ENCODE assay signal across 11 mouse cellular contexts in genomic region chr4:106527856-106528547, GRCm38 (mm10). TPM values are rescaled to one million over a fixed set of nuclear protein-coding genes. Genes with fewer than 3 reads are reported as not detected.
DNase-seq lines count a peak whose midpoint lies in the region; ATAC-seq and TF ChIP-seq lines count a peak whose summit lies in the region.
"Had no signal": no experiment of that assay in that cellular context is flagged by ENCODE, and none has a peak within 500 bp of the region (broad histone marks: within the 10 kb centered on the region; RNA-seq: fewer than 3 reads in every experiment).

No protein-coding gene starts in this region.

- H3K27ac ChIP-seq in kidney, postnatal 0 days, result no peak overlapping the region
- H3K27ac ChIP-seq: embryonic facial prominence, embryonic 13.5 days; midbrain, embryonic 13.5 days had no signal

- H3K4me1 ChIP-seq in kidney, postnatal 0 days (replicated peaks; ENCODE audit: insufficient read depth, low read length), result no peaks in the 10 kb centered on the region

- H3K27me3 ChIP-seq in kidney, postnatal 0 days (ENCODE audit: insufficient read depth, low read length), result no peaks in the 10 kb centered on the region
- H3K27me3 ChIP-seq: embryonic facial prominence, embryonic 13.5 days; midbrain, embryonic 13.5 days had no signal

- ATAC-seq in kidney, postnatal 0 days (replicated peaks; ENCODE audit: low FRiP score, low read depth), result no peak
- no peak for ATAC-seq in megakaryocyte progenitor cell, adult 5-6 weeks (replicated peaks; ENCODE audit: poor library complexity)
- ATAC-seq: midbrain, embryonic 13.5 days had no signal

- no peaks in the 10 kb centered on the region for H3K9me3 ChIP-seq in kidney, postnatal 0 days (replicated peaks; ENCODE audit: low read length)
- H3K9me3 ChIP-seq: embryonic facial prominence, embryonic 13.5 days; midbrain, embryonic 13.5 days had no signal

- peak; percentile 9 for DNase-seq in kidney, postnatal 0 days (ENCODE audit: low spot score)
- DNase-seq in kidney, adult 18-20 months, result no peak
- DNase-seq in A20 (ENCODE audit: low read depth, low spot score), result peak; percentile 34
- DNase-seq in NIH3T3 (ENCODE audit: low read depth), result peak; percentile 59
- peak; percentile 44 to 52 for DNase-seq in left cerebral cortex, postnatal 25 days (ENCODE audit: low spot score in 2 of 2)
- no peak for DNase-seq in c-Kit-positive CD71-positive TER-119-positive erythroid progenitor cells, embryonic 14.5 days (ENCODE audit: low spot score)

- no peak overlapping the region for H3K4me3 ChIP-seq in kidney, postnatal 0 days (replicated peaks; ENCODE audit: low read depth, low read length)
- H3K4me3 ChIP-seq: embryonic facial prominence, embryonic 13.5 days; midbrain, embryonic 13.5 days had no signal

- peak; percentile 58 for TF ChIP-seq CTCF in kidney, postnatal 0 days (IDR thresholded peaks at IDR 0.05; ENCODE audit: low read depth)

- WGBS in kidney, postnatal 0 days, result 75% methylated on average over 7 of the region's 7 CpGs

- intact Hi-C loops in left cerebral cortex, postnatal 25 days (cut with DNase I), result no loop called here

- H3K4me2 ChIP-seq in kidney, postnatal 0 days (ENCODE audit: low read length), result no peak overlapping the region
- H3K4me2 ChIP-seq: embryonic facial prominence, embryonic 13.5 days; midbrain, embryonic 13.5 days had no signal

- no peak overlapping the region for H3K9ac ChIP-seq in kidney, postnatal 0 days (ENCODE audit: low read depth, low read length)
- H3K9ac ChIP-seq: embryonic facial prominence, embryonic 13.5 days; midbrain, embryonic 13.5 days had no signal

- no peaks in the 10 kb centered on the region for H3K36me3 ChIP-seq in kidney, postnatal 0 days (ENCODE audit: insufficient read depth, low read length)
- H3K36me3 ChIP-seq: embryonic facial prominence, embryonic 13.5 days; midbrain, embryonic 13.5 days had no signal

RNA-seq across cellular contexts. Expression of gene Dhcr24, which starts 32.8 kb away (rescaled TPM):
- 6.3 and 6.5 TPM in 2 replicates for polyA plus RNA-seq in kidney, postnatal 0 days (2015; fragmentation: Nextera tagmentation; extraction: Ambion mirVana)
- total RNA-seq in left cerebral cortex, postnatal 25 days (2021), result 10 to 100 TPM; 89.9 to 93.5 TPM
- 15.9 and 17.4 TPM in 2 replicates for total RNA-seq in megakaryocyte progenitor cell, adult 5-6 weeks (2015)
- total RNA-seq in megakaryocyte progenitor cell, adult 5-6 weeks (2017), result 9.8 and 11.0 TPM in 2 replicates

RNA-seq across cellular contexts. Expression of gene Bsnd, which starts 35.9 kb away (rescaled TPM):
- 40.1 and 40.6 TPM in 2 replicates for polyA plus RNA-seq in kidney, postnatal 0 days (2015; fragmentation: Nextera tagmentation; extraction: Ambion mirVana)
- not detected for total RNA-seq in left cerebral cortex, postnatal 25 days (2021)
- total RNA-seq in megakaryocyte progenitor cell, adult 5-6 weeks (2015), result not detected in 2 replicates
- total RNA-seq in megakaryocyte progenitor cell, adult 5-6 weeks (2017), result not detected in 2 replicates
- total RNA-seq: left cerebral cortex, postnatal 10 days had no signal
- polyA plus RNA-seq: embryonic facial prominence, embryonic 13.5 days; heart, embryonic 14.5 days; midbrain, embryonic 13.5 days had no signal

Comparison
In these comparisons a context has a peak if more than half of its experiments do, and no peak if none do; other contexts are left out.
1. DNase-seq: peak in kidney, postnatal 0 days (single experiment), A20 (single experiment), NIH3T3 (single experiment) and left cerebral cortex, postnatal 25 days (2 of 2); none in kidney, adult 18-20 months (single experiment) and c-Kit-positive CD71-positive TER-119-positive erythroid progenitor cells, embryonic 14.5 days (single experiment).
2. RNA of gene Dhcr24, which starts 32.8 kb away (total RNA-seq): 89.9 to 93.5 TPM in left cerebral cortex, postnatal 25 days; 9.8 to 17.4 TPM in megakaryocyte progenitor cell, adult 5-6 weeks; every median in the first group is over 4 times any median in the second.